Mouse (Mus musculus) lung, postnatal 14 days (tissue): ENCODE results near the gene Slc25a54.

ENCODE experiments used
- DNase-seq: peaks from one replicate; pipeline ENCODE4 v3.0.0; 2021

The Slc25a54 gene

GRCm38 (mm10) chr3:109125531-109125930 lies 45.3 kb downstream of the Slc25a54 start:
- DNase-seq = no peak

GRCm38 (mm10) chr3:109129768-109130167 lies 49.5 kb downstream of the Slc25a54 start:
- no peak for DNase-seq

- DNase-seq = no peak
These were observed 52.7 kb downstream of the Slc25a54 start for GRCm38 (mm10) chr3:109132966-109133365.

- no peak for DNase-seq
These were observed 53.8 kb downstream of the Slc25a54 start for GRCm38 (mm10) chr3:109134036-109134435.

- DNase-seq = no peak
These were observed 55.1 kb downstream of the Slc25a54 start for GRCm38 (mm10) chr3:109135352-109135751.

GRCm38 (mm10) chr3:109152561-109152960 lies 72.3 kb downstream of the Slc25a54 start:
- no peak for DNase-seq

- no peak for DNase-seq
These were observed 73.1 kb downstream of the Slc25a54 start for GRCm38 (mm10) chr3:109153410-109153809.

- DNase-seq = no peak
These were observed 75.8 kb downstream of the Slc25a54 start for GRCm38 (mm10) chr3:109155926-109156669.

- no peak for DNase-seq
These were observed 77.2 kb downstream of the Slc25a54 start for GRCm38 (mm10) chr3:109157481-109157880.

GRCm38 (mm10) chr3:109164088-109164487 lies 83.8 kb downstream of the Slc25a54 start:
- DNase-seq = no peak

- DNase-seq = no peak
These were observed 84.4 kb downstream of the Slc25a54 start for GRCm38 (mm10) chr3:109164644-109165043.

- DNase-seq = no peak
These were observed 85.1 kb downstream of the Slc25a54 start for GRCm38 (mm10) chr3:109165214-109165829.
